Mouse (Mus musculus) hindbrain, embryonic 15.5 days (tissue): ENCODE results near the gene Lcn2. TPM values are rescaled to one million over a fixed set of nuclear protein-coding genes. Genes with fewer than 3 reads are reported as not detected.

Experiments used
- ATAC-seq: fragments of 200-750 bp; cut with Nextera tagmentation; 2 replicates; pipeline ENCODE4 v1.8.0; 2017; ENCODE audit warnings: low read depth, moderate number of reproducible peaks, moderate TSS enrichment; ENCODE audit not compliant: low FRiP score
- H3K27ac ChIP-seq: fragments of 300-500 bp; sonication (generic); replicated peaks from 2 replicates; pipeline ENCODE4 v1.5.1; 2015; ENCODE audit warnings: mild to moderate bottlenecking, inconsistent platforms
- H3K27me3 ChIP-seq: fragments of 300-500 bp; sonication (generic); 2 replicates; pipeline ENCODE4 v1.6.1; 2015; ENCODE audit warnings: control low read depth, inconsistent platforms
- H3K36me3 ChIP-seq: fragments of 300-500 bp; sonication (generic); 2 replicates; pipeline ENCODE4 v1.6.1; 2015; ENCODE audit warnings: control low read depth, inconsistent platforms
- H3K4me1 ChIP-seq: fragments of 300-500 bp; sonication (generic); replicated peaks from 2 replicates; pipeline ENCODE4 v1.6.1; 2015; ENCODE audit warnings: control low read depth, inconsistent platforms
- H3K4me2 ChIP-seq: fragments of 300-500 bp; sonication (generic); 2 replicates; pipeline ENCODE4 v1.6.1; 2015; ENCODE audit warnings: moderate library complexity, mild to moderate bottlenecking, inconsistent platforms
- H3K4me3 ChIP-seq: fragments of 300-500 bp; sonication (generic); 2 replicates; pipeline ENCODE4 v1.5.1; 2015; ENCODE audit warnings: mild to moderate bottlenecking, inconsistent platforms
- H3K9ac ChIP-seq: fragments of 300-500 bp; sonication (generic); 2 replicates; pipeline ENCODE4 v1.6.1; 2015; ENCODE audit warnings: inconsistent platforms
- H3K9me3 ChIP-seq: fragments of 300-500 bp; sonication (generic); 2 replicates; pipeline ENCODE4 v1.6.1; 2016; ENCODE audit warnings: control low read depth, inconsistent platforms
- WGBS: fragments of 180-500 bp; shearing (Covaris S2); methylation state at CpG from one replicate; pipeline ENCODE4 v1.1.7; 2015; 5-methylcytosine and 5-hydroxymethylcytosine counted together
- polyA plus RNA-seq: library from polyadenylated mRNA; unstranded; fragments of >200 nt; fragmentation: Nextera tagmentation; extraction: Ambion mirVana; gene quantifications from 2 replicates; pipeline ENCODE4 v1.2.1, GENCODE M21; 2015

Lcn2 gene
- polyA plus RNA-seq, 1 experiment from 2014 or later, result 0.73 TPM

DNA sequence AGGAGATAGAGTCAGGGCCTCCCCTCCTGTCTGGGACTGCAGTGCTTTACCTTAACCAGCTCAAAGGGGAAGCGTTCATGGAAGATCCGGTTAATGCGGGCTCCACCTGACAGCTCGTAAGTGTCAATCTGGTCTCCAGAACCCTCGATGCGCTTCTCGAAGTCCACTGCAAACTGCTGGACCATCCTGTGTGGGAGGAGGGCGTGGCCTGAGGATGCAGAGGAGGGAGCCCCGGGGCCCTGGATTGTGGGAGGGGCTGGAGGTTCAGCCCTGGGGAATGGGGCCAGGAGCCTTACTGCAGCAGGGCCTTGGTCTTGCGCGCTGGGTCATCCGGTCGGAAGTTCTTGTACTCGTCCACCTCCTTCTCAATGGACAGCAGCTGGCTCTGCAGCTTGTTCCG lies 52.2 kb downstream of the Lcn2 start:
- Histone ChIP-seq H3K4me3 (no peak overlapping the region), H3K4me1 (no peaks in the 10 kb centered on the region), H3K27me3 (no peaks in the 10 kb centered on the region), H3K9me3 (no peaks in the 10 kb centered on the region), H3K36me3 (peaks cover 46% of the 10 kb centered on the region), H3K4me2 (no peak overlapping the region), H3K9ac (no peak overlapping the region), H3K27ac (no peak overlapping the region)
- WGBS, result 50% methylated on average over 15 of the region's 15 CpGs
- ATAC-seq, result no peak

Other genes with a start within 250 kb of the Lcn2 start
- 79.7 and 81.1 TPM in 2 replicates for gene Prrc2b, start 237.2 kb downstream of the Lcn2 start, polyA plus RNA-seq
- 33.1 and 33.6 TPM in 2 replicates for gene Pomt1, start 151.7 kb downstream of the Lcn2 start, polyA plus RNA-seq
- gene Uck1, start 128.1 kb downstream of the Lcn2 start, polyA plus RNA-seq, result 97.4 and 99.6 TPM in 2 replicates
- gene Golga2, start 100.9 kb downstream of the Lcn2 start, polyA plus RNA-seq, result 31.5 and 32.0 TPM in 2 replicates
- 402 and 448 TPM in 2 replicates for gene Swi5, start 100.2 kb downstream of the Lcn2 start, polyA plus RNA-seq
- gene Ciz1, start 35.9 kb downstream of the Lcn2 start, polyA plus RNA-seq, result 48.2 and 60.7 TPM in 2 replicates
- gene Dnm1, start 34.9 kb downstream of the Lcn2 start, polyA plus RNA-seq, result 77.2 and 86.0 TPM in 2 replicates
- 156 and 160 TPM in 2 replicates for gene 1110008P14Rik, start 6.3 kb downstream of the Lcn2 start, polyA plus RNA-seq
- 51.0 and 57.4 TPM in 2 replicates for gene Ptges2, start 7.6 kb upstream of the Lcn2 start, polyA plus RNA-seq
- gene Naif1, start 62.2 kb upstream of the Lcn2 start, polyA plus RNA-seq, result 4.8 and 5.8 TPM in 2 replicates
- 51.4 and 54.4 TPM in 2 replicates for gene Slc25a25, start 63.2 kb upstream of the Lcn2 start, polyA plus RNA-seq
- gene Fam102a, start 147.1 kb upstream of the Lcn2 start, polyA plus RNA-seq, result 7.5 and 9.5 TPM in 2 replicates
- 138 and 140 TPM in 2 replicates for gene Dpm2, start 182.6 kb upstream of the Lcn2 start, polyA plus RNA-seq
- 11.9 and 15.3 TPM in 2 replicates for gene Pip5kl1, start 186.5 kb upstream of the Lcn2 start, polyA plus RNA-seq
- gene 9430097D07Rik, start 187.4 kb upstream of the Lcn2 start, polyA plus RNA-seq, result 0.79 and 0.87 TPM in 2 replicates
- 41.2 and 41.9 TPM in 2 replicates for gene St6galnac4, start 198.8 kb upstream of the Lcn2 start, polyA plus RNA-seq
- 24.1 and 27.7 TPM in 2 replicates for gene St6galnac6, start 211.5 kb upstream of the Lcn2 start, polyA plus RNA-seq
- gene Ak1, start 233.5 kb upstream of the Lcn2 start, polyA plus RNA-seq, result 89.0 and 95.9 TPM in 2 replicates